Mouse (Mus musculus) C2C12 (cell line): ENCODE results near the gene Dach1. TPM values are rescaled to one million over a fixed set of nuclear protein-coding genes. Genes with fewer than 3 reads are reported as not detected.

Experiments
- H3K27me3 ChIP-seq: one replicate; pipeline ENCODE4 v1.6.1; 2011; ENCODE audit not compliant: control insufficient read depth, insufficient read depth, insufficient read length
- H3K36me3 ChIP-seq: one replicate; pipeline ENCODE4 v1.6.1; 2011; ENCODE audit not compliant: control insufficient read depth, insufficient read depth
- H3K4me3 ChIP-seq: one replicate; pipeline ENCODE4 v1.5.1; 2011; ENCODE audit warnings: mild to moderate bottlenecking, control low read depth; ENCODE audit not compliant: poor library complexity, insufficient read depth, severe bottlenecking
- H3K79me2 ChIP-seq: one replicate; pipeline ENCODE4 v1.6.1; 2011; ENCODE audit not compliant: control insufficient read depth, insufficient read depth
- H3K79me3 ChIP-seq: one replicate; pipeline ENCODE4 v1.6.1; 2011; ENCODE audit warnings: low read depth, control low read depth
- H3ac ChIP-seq: one replicate; pipeline ENCODE3; 2011; ENCODE audit warnings: low read depth; ENCODE audit not compliant: control insufficient read depth, insufficient read length
- CEBPB ChIP-seq: IDR thresholded peaks from one replicate; pipeline ENCODE4 v1.6.1; 2011; ENCODE audit warnings: low read depth, mild to moderate bottlenecking, control low read depth, moderate library complexity
- CTCF ChIP-seq: IDR thresholded peaks from one replicate; pipeline ENCODE4 v1.5.1; 2011; ENCODE audit not compliant: control insufficient read depth, insufficient read depth, insufficient read length
- FOSL1 ChIP-seq: IDR thresholded peaks from one replicate; pipeline ENCODE4 v1.8.0; 2011; ENCODE audit warnings: mild to moderate bottlenecking, low read length; ENCODE audit not compliant: poor library complexity, insufficient read depth, severe bottlenecking
- MAX ChIP-seq: IDR thresholded peaks from one replicate; pipeline ENCODE4 v1.6.1; 2011; ENCODE audit warnings: mild to moderate bottlenecking, control low read depth
- MYOD1 ChIP-seq: IDR thresholded peaks from one replicate; pipeline ENCODE4 v1.6.1; 2011; ENCODE audit warnings: low read depth; ENCODE audit not compliant: control insufficient read depth, insufficient read length
- MYOG ChIP-seq: IDR thresholded peaks from one replicate; pipeline ENCODE4 v1.6.1; 2011; ENCODE audit not compliant: control insufficient read depth, insufficient read length; ENCODE audit errors: extremely low read depth
- USF1 ChIP-seq: IDR thresholded peaks from one replicate; pipeline ENCODE4 v1.6.1; 2011; ENCODE audit warnings: low read depth, mild to moderate bottlenecking, control low read depth, moderate library complexity
- polyA plus RNA-seq: library from polyadenylated mRNA; unstranded; fragments of >200 nt; fragmentation: generic; extraction: Trizol; gene quantifications from one replicate; pipeline ENCODE4 v1.2.1, GENCODE M21; 2012; ENCODE audit warnings: missing spikeins

Dach1 gene
- polyA plus RNA-seq, 1 experiment = not detected

DNA sequence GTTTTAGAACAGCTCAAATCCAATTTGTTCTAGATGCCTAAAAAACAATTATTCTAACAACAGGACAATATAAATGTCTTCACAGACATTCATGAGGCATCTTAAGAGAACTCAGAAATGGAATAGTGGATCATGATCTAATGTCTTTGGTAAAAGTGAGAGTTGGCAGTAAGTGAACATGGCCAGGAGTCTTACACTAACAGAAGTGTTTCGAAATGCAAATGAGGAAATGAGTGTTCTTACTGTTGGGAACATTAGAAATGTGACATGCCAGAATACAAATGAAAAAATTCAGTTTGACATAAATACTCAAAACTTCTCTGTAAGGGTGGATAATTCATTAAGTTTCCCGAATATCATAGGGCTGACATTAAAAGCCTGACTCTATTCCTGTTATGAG is 426.3 kb downstream of the Dach1 start:
- TF ChIP-seq CEBPB (no peak), CTCF (no peak), MYOD1 (no peak), MYOG (no peak), FOSL1 (no peak), USF1 (no peak), MAX (no peak)
- Histone ChIP-seq H3K27me3 (no peaks in the 10 kb centered on the region), H3K36me3 (no peaks in the 10 kb centered on the region), H3K79me2 (no peaks in the 10 kb centered on the region), H3ac (no peak overlapping the region), H3K79me3 (no peaks in the 10 kb centered on the region), H3K4me3 (no peak overlapping the region)

GRCm38 (mm10) chr14:97742785-97743184 is 426.8 kb downstream of the Dach1 start:
- H3K79me2 ChIP-seq = no peaks in the 10 kb centered on the region
- H3K36me3 ChIP-seq = no peaks in the 10 kb centered on the region
- no peak for TF ChIP-seq CEBPB
- TF ChIP-seq MAX = no peak
- no peak for TF ChIP-seq MYOD1
- no peak for TF ChIP-seq FOSL1
- TF ChIP-seq USF1 = no peak
- no peak for TF ChIP-seq MYOG
- no peak for TF ChIP-seq CTCF
- H3K79me3 ChIP-seq = no peaks in the 10 kb centered on the region
- no peak overlapping the region for H3ac ChIP-seq
- H3K27me3 ChIP-seq = no peaks in the 10 kb centered on the region
- no peak overlapping the region for H3K4me3 ChIP-seq
